Mouse (Mus musculus) heart, embryonic 16.5 days (tissue): ENCODE measurements at regions not wholly inside any gene's neighbourhood (a gene's known extent, or its start where the extent isn't known, plus 50 kb on each side); places are given as distances from the start of the nearest gene placed in this dataset.

Experiments used
- ATAC-seq: fragments of 200-750 bp; cut with Nextera tagmentation; replicated peaks from 2 replicates; pipeline ENCODE4 v1.8.0; 2017; ENCODE audit warnings: moderate number of reproducible peaks; ENCODE audit not compliant: insufficient read depth, low FRiP score; ENCODE audit errors: extremely low read depth
- H3K27ac ChIP-seq: fragments of 300-500 bp; sonication (generic); 2 replicates; pipeline ENCODE4 v1.5.1; 2014; ENCODE audit warnings: mild to moderate bottlenecking, low read length, control low read depth, moderate library complexity
- H3K27me3 ChIP-seq: fragments of 300-500 bp; sonication (generic); 2 replicates; pipeline ENCODE4 v1.6.1; 2014; ENCODE audit warnings: low read length, mixed read lengths; ENCODE audit not compliant: control insufficient read depth, insufficient read depth
- H3K36me3 ChIP-seq: fragments of 300-500 bp; sonication (generic); 2 replicates; pipeline ENCODE4 v1.6.1; 2014; ENCODE audit not compliant: control insufficient read depth, insufficient read depth
- H3K4me1 ChIP-seq: fragments of 300-500 bp; sonication (generic); 2 replicates; pipeline ENCODE4 v1.6.1; 2014; ENCODE audit warnings: low read length, mixed read lengths; ENCODE audit not compliant: control insufficient read depth, insufficient read depth
- H3K4me2 ChIP-seq: fragments of 300-500 bp; sonication (generic); 2 replicates; pipeline ENCODE4 v1.6.1; 2014; ENCODE audit warnings: low read depth, mild to moderate bottlenecking, control low read depth, low read length
- H3K4me3 ChIP-seq: fragments of 300-500 bp; sonication (generic); 2 replicates; pipeline ENCODE4 v1.5.1; 2014; ENCODE audit warnings: mild to moderate bottlenecking, control low read depth, low read length
- H3K9ac ChIP-seq: fragments of 300-500 bp; sonication (generic); 2 replicates; pipeline ENCODE4 v1.6.1; 2014; ENCODE audit warnings: low read length, control low read depth
- H3K9me3 ChIP-seq: fragments of 300-500 bp; sonication (generic); replicated peaks from 2 replicates; pipeline ENCODE4 v1.6.1; 2016; ENCODE audit warnings: low read length; ENCODE audit not compliant: control insufficient read depth
- WGBS: fragments of 180-500 bp; shearing (Covaris S2); extraction: QIAGEN DNeasy Blood & Tissue Kit; methylation state at CpG from one replicate; pipeline ENCODE4 v1.1.7; 2014; 5-methylcytosine and 5-hydroxymethylcytosine counted together

DNA sequence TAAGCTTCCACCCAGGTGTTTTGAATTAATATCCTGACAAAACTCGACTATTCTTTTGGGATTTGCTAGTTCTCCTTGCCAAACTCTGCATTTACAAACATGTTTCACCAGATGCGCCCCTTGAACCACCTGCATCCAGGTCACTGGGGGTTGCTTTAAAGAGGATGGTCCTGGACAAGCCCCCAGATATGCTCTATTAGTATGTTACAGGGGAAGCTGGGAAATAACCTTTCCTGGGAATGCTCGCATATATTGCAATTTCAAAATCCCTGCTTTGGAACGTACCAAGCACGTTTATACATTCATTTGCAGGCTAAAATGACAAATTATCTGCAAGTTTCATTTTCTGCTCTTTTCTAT, 205.2 kb upstream of the Xrcc4 start:
- H3K27me3 ChIP-seq: no peaks in the 10 kb centered on the region
- H3K27ac ChIP-seq: no peak overlapping the region
- no peaks in the 10 kb centered on the region for H3K36me3 ChIP-seq
- ATAC-seq: no peak
- H3K9me3 ChIP-seq: no peaks in the 10 kb centered on the region
- no peak overlapping the region for H3K4me2 ChIP-seq
- 82% methylated on average over 5 of the region's 5 CpGs for WGBS
- no peak overlapping the region for H3K9ac ChIP-seq
- no peak overlapping the region for H3K4me3 ChIP-seq
- no peaks in the 10 kb centered on the region for H3K4me1 ChIP-seq

DNA sequence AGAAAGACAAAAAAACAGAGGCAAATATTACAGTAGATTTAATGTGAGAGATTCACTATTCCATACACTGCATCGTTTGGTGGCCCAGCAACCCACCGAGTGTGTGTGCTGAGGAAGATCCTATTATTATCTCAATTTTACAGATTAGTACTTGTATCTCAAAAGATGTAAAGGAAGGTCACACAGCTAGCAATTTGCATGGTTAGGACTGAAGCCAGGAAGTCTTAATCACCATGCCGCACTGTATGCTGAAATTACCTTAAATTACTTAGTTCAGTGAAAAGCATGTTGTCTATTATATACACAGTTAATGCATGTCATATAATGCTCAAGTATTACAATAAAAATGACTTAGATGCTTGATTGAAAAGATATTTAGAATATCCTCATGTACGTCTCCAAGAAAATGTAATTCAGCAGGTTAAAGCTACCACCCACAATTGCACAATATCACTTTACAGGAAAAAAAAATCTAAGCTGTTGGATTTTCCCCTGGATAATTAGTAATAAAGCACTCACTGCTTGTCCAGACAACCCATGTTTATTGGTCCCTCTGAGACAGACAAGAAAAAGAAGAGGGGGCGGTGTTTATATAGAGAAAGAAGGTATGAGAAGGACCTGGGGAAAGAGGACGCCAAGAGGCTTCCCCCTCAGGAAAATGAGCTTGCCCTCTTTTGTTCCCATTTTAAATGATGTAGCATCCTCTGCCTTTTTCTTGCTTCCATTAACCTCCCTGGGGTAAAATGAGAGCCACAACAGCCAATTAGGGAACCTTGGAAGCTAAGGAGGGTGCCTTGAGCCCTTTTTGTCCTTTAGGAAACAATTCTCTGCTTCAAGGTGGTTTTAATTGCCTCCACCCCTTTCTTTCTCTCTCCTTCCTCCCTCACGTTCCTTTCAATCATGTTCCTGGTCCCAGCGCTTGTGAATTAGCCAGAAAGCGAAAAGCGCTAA, 204.6 kb upstream of the Xrcc4 start:
- no peak for ATAC-seq
- Histone ChIP-seq H3K4me3 (no peak overlapping the region), H3K36me3 (no peaks in the 10 kb centered on the region), H3K4me1 (no peaks in the 10 kb centered on the region), H3K4me2 (no peak overlapping the region), H3K9me3 (no peaks in the 10 kb centered on the region), H3K27me3 (no peaks in the 10 kb centered on the region), H3K9ac (no peak overlapping the region), H3K27ac (no peak overlapping the region)
- 75% methylated on average over 10 of the region's 10 CpGs for WGBS

GRCm38 (mm10) chr13:90292905-90293304, 203.5 kb upstream of the Xrcc4 start:
- H3K4me1 ChIP-seq: no peaks in the 10 kb centered on the region
- no peaks in the 10 kb centered on the region for H3K36me3 ChIP-seq
- no peak overlapping the region for H3K27ac ChIP-seq
- H3K9ac ChIP-seq: no peak overlapping the region
- no peak for ATAC-seq
- WGBS: 67% methylated on average over 4 of the region's 4 CpGs
- H3K4me2 ChIP-seq: no peak overlapping the region
- no peaks in the 10 kb centered on the region for H3K9me3 ChIP-seq
- no peaks in the 10 kb centered on the region for H3K27me3 ChIP-seq
- H3K4me3 ChIP-seq: no peak overlapping the region

DNA sequence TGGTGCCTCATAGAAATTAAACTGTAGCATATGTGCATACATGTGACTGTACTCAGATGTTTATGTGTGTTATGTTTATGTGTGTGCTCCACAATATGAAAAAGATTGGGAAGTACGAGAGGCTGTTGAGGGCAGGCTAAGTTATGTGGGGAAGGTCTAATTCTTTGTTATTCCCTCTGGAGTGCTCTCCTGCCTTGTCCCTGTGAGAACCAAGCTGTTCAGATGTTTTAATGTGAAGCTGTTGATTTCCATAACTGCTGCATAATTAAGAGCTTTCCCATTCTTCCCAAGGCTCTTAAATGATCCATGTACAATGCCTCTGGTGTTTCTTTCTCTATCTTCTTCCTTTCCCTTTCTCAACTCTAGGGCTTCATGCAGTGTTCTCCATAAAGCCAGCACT, 202.7 kb upstream of the Xrcc4 start:
- H3K9me3 ChIP-seq: no peaks in the 10 kb centered on the region
- no peaks in the 10 kb centered on the region for H3K36me3 ChIP-seq
- WGBS: 90% methylated on average over 1 of the region's 1 CpGs
- H3K9ac ChIP-seq: no peak overlapping the region
- H3K27me3 ChIP-seq: no peaks in the 10 kb centered on the region
- no peak for ATAC-seq
- no peak overlapping the region for H3K4me3 ChIP-seq
- no peak overlapping the region for H3K27ac ChIP-seq
- no peaks in the 10 kb centered on the region for H3K4me1 ChIP-seq
- no peak overlapping the region for H3K4me2 ChIP-seq

DNA sequence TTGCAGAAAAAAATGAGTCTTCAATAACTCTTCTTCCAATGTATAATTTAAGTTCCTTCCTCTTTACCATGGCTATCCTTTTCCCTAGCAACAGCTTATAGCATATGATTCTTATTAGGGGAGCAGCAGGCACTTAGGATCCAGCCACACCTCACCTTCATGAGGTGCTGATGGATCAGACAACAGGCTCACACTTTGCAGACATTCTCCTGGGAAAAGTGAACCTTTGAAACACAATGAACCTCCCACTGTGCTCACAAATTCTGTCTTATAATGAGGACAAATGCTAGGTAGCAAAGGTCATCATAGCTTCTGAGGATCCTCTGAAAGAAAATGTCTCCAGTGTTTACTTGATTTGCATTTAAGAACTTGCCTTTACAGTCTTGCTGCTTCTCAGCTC, 191.6 kb upstream of the Xrcc4 start:
- peaks cover 9% of the 10 kb centered on the region for H3K4me1 ChIP-seq
- no peak overlapping the region for H3K27ac ChIP-seq
- no peaks in the 10 kb centered on the region for H3K36me3 ChIP-seq
- H3K9me3 ChIP-seq: no peaks in the 10 kb centered on the region
- no peak overlapping the region for H3K9ac ChIP-seq
- H3K4me3 ChIP-seq: no peak overlapping the region
- ATAC-seq: no peak
- H3K27me3 ChIP-seq: no peaks in the 10 kb centered on the region
- no peak overlapping the region for H3K4me2 ChIP-seq

- H3K36me3 ChIP-seq: no peaks in the 10 kb centered on the region
- ATAC-seq: peak; percentile 63
- no peaks in the 10 kb centered on the region for H3K9me3 ChIP-seq
- peaks cover 9% of the 10 kb centered on the region for H3K4me1 ChIP-seq
- no peak overlapping the region for H3K4me2 ChIP-seq
- peak overlapping the region; percentile 75 for H3K27ac ChIP-seq
- 44% methylated on average over 3 of the region's 3 CpGs for WGBS
- no peak overlapping the region for H3K4me3 ChIP-seq
- H3K27me3 ChIP-seq: no peaks in the 10 kb centered on the region
- H3K9ac ChIP-seq: no peak overlapping the region
These were observed 190.5 kb upstream of the Xrcc4 start for GRCm38 (mm10) chr13:90279786-90280382.

DNA sequence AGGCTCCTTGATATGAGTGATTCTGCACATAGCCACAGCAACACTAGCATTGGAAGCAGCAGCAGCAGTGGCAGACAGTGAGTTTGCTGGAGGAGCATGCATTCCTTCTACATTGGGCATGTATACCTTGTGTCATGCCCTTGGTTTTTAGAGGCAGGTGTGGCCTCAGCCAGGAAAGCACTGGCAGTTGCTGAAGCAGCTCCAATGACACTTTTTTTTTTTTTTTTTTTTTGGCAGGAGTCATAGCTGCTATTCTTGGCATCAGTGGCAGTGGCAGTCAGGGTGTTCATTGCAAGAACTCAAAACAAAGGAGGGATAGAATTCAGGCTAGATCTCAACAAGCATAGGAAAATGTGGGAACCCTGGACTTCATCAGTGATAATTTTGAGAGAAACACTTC, 189.9 kb upstream of the Xrcc4 start:
- Histone ChIP-seq H3K4me3 (no peak overlapping the region), H3K27ac (peak overlapping the region; percentile 75), H3K4me2 (no peak overlapping the region), H3K4me1 (peaks cover 9% of the 10 kb centered on the region), H3K9ac (no peak overlapping the region), H3K36me3 (no peaks in the 10 kb centered on the region), H3K27me3 (no peaks in the 10 kb centered on the region), H3K9me3 (no peaks in the 10 kb centered on the region)
- peak; percentile 80 for ATAC-seq

DNA sequence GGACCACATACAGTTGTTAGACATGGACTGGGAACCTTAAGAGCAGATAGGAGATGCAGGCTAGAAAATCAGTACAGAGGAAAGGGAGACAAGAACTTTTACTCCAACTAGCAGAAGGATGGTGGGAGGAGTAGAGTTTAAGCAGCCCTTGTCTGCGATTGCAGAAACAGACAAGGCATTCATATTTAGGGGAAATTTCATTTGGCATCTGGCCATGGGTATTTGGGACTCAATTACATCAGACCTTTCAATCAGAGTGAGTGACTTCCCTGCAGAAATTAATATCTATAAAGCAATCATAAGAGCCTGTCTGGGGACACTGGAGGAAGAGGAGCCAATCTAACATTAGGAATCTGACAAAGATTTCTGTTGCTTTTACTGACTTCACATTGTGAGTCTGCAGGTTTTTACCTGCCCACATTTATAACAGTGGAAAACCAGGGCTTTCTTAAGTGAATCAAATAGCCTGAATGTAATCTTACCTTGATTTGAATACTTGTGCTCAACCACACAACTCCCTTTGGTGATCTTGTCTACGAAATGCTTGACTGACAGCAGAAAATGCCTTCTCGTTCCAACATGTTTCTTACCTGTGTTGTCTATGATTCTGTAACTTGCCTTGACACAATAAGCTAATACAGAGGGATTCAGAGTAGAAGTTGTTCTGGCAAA, 169.8 kb upstream of the Xrcc4 start:
- Histone ChIP-seq H3K27ac (no peak overlapping the region), H3K27me3 (no peaks in the 10 kb centered on the region), H3K9me3 (no peaks in the 10 kb centered on the region), H3K9ac (no peak overlapping the region), H3K4me1 (no peaks in the 10 kb centered on the region), H3K4me2 (no peak overlapping the region), H3K36me3 (no peaks in the 10 kb centered on the region), H3K4me3 (no peak overlapping the region)
- ATAC-seq: no peak
- WGBS: 79% methylated on average over 3 of the region's 3 CpGs

- H3K9ac ChIP-seq: no peak overlapping the region
- no peaks in the 10 kb centered on the region for H3K27me3 ChIP-seq
- H3K4me2 ChIP-seq: no peak overlapping the region
- H3K4me3 ChIP-seq: no peak overlapping the region
- H3K9me3 ChIP-seq: no peaks in the 10 kb centered on the region
- WGBS: 26% methylated on average over 1 of the region's 1 CpGs
- H3K4me1 ChIP-seq: no peaks in the 10 kb centered on the region
- no peak overlapping the region for H3K27ac ChIP-seq
- no peaks in the 10 kb centered on the region for H3K36me3 ChIP-seq
- no peak for ATAC-seq
These were observed 163.6 kb upstream of the Xrcc4 start for GRCm38 (mm10) chr13:90252981-90253380.
